Mouse (Mus musculus) c-Kit-positive CD71-positive TER-119-positive erythroid progenitor cells, embryonic 14.5 days (primary cell): ENCODE results near the gene Higd2a.
"Not testable (repeated sequence)": the region's sequence is repeated elsewhere in the genome, so short reads cannot be mapped to it uniquely, and the experiment has no call there.

Experiments
- DNase-seq: peaks from one replicate; pipeline ENCODE4 v3.0.0-alpha.2; 2013; ENCODE audit warnings: low spot score

Gene Higd2a

DNA sequence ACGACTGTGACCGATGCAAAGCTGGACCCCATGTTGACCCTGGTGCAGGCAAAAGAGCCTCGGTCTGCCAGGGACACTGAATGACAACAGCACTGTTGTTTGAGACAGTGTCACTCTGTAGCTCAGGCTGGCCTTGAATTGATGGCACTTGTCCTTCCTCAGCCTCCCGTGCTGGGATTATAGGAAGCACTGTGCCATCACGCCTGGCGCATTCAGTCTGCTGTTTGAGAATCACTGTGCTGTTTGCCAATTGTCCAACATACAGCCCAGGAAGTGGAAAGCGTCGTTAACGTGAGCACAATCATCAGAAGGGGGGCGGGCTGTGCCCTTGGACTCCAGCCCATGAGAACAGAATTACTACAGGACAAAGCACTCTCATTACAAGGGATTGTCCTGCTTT lies 7.9 kb upstream of the Higd2a start:
- no peak for DNase-seq

DNA sequence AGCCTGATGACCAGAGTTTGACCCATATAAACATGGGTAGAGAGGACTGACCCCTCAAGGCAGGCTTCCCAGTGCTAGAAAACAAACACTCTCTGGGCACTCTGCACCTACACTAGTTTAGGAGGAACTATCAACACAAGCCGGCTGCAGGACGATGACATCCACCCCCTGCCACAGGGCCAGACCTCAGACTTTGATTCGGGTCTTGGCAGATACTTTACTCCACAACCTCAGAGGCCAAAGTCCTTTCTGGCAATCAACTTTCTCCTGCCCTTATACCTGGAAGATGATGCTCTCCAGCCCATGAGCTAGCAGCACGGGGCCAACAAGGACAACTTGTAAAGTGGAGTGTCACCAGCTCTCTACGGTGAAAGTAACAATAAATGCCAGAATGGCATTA lies 7.1 kb upstream of the Higd2a start:
- no peak for DNase-seq

DNA sequence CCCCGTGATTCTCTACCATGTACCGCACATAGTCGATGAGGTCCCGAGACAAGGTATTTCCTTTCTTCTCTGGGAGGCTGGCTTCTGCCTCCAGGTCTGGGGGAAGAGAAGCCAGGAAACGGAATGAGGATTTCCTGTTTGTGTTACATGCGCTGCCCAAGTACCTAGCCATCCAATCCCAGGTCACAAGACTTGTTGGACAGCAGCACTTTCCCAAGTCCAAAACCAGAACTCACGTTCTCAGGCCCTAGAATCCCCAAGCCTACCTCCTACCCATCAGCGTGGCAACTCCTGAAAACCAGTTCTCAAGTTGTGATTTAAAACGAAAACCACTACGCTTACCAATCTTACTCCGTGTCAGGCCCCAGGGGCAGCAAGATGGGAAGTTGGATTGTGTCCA lies 4.2 kb upstream of the Higd2a start:
- no peak for DNase-seq

DNA sequence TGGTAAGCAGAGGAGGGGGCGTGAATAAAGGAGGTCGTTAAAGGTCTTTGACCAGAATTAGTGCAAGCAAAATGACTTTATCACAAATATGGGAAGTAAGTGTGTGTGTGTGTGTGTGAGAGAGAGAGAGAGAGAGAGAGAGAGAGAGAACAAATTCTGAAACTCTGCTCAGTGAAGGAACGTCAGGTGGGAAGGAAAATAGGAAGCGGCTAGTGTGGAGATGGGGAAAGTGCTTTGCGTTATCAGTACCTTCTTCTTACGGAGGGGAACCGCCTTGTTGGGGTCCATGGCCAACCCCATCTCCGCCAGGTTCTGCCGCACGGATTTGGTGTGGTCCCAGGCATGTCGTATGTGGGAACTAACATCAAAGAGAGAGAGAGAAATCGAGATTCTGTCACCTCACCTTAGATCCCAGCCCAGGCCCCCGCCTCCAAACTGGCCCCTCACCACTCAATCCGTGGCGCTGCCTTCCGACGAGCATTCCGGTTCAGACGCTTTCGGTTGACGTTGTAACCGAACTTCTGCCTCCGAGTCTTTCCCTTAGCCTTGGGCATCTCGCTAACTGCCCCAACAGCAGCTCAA lies 502 bp upstream of the Higd2a start:
- no peak for DNase-seq

DNA sequence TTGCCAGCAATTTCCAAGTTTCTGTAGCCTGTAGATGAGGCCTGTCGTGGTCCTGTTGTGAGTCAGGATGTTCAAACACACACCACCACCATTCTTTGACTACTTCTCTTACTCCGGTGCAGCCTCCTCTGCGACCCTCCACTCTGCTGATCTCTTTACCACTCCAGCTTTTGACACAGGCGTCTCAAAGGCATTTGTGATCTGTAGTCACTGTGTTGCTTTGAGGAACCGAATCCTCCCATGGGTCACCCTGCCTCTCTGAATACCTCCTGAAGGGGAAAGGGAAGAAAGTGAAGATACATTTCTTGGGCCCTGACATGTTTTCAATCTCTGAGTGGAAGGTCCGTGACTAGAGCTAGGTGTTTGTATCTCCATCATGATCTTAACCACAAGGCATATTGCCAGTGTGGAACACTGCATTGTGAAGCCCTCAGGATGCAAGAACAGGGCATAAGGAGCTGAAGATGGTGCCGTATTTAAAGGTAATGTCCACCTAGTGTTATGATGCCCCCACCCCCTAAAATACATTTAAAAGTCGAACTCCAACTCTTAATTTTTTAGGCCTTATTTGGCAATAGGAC lies 1.9 kb downstream of the Higd2a start:
- DNase-seq = no peak

DNA sequence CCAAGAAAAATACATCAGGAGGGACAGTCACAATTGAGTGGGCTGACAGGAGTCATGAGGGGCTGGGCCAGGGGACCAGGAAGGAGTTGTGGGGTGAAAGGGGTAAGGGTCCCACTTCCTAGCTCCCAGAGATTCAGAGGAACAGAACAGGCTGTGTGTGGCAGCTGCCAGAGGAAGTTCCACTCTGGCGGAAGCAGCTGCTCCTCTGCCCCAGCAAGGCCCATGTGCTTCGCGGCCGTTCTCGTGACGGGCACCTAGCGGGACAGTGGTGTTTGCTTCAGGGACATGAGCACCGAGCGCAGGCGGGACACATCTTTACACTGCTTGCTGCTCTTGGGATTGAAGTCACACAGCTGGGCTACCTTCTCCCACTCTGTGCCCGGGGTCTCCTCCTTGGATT lies 3.6 kb downstream of the Higd2a start:
- DNase-seq = no peak

DNA sequence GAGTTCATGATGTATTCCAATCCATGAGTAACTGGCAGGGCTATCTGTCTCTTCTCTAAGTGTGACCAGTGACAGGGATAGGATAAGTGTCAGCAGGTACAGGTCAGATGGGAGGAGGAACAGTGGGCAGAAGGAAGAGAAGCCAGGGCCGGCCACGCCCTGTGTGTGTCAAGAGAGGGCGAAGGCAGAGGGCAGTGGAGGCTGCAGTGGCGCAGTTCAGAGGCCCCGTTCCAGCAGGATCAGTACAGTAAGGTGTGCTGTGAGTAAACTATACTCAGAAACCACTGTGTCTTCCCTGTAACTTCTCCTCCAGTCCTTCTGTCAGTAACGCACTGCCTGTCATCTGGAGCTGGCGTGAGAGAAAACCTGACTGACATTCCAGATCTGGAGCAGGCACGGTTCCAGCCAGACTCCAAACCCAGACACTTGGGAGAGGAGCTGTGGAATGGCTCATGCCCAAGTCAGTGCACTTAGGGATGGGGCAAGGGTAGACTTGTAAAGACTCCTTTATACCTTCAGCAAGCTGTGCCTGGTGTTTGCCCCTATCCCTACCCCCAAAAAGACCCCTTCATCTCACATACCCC lies 6.2 kb downstream of the Higd2a start:
- no peak for DNase-seq

DNA sequence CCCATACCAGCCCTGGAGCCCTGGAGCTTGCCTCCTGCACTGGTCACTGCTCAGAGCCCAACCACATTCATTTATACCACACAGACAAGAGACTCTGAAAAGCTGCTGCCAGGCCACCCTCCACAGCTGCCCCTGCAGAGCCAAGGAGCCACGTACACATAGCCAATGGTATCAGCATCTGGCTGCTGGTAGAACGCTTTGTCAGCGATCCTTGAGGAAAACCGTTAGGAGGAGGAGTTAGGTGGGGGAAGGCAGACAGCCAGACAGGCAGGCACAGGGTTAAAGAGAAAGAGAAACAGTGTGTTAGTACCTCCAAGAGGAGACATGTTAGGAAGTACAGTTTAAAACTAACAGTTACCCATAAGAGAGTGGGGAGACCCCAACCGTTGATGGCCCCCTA lies 6.9 kb downstream of the Higd2a start:
- DNase-seq = no peak

DNA sequence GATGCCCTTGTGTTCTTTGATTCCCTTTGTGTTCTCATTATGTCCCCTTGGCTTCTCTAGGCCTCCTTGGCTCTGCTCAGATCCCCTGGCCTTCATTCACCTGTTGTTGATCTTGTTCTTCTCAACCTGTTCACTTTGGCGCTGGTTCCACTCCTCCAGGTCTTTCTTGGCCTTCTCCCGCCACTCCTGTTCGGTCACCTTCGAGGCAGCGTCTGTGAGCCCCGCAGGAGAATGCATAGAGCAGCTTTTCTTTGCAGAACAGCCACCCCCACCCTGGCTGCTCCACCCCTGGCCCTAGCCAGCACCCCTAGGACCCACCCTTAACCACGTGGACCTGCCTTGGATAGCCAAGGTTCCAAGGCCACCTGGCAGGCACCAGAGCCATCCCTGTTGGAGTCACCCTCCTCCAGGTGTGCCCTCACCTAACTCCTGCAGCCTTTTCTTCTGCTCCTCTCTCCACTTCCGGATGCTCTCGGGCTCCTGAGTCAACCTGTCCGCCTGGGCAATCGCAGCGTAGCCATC lies 8.7 kb downstream of the Higd2a start:
- no peak for DNase-seq

DNA sequence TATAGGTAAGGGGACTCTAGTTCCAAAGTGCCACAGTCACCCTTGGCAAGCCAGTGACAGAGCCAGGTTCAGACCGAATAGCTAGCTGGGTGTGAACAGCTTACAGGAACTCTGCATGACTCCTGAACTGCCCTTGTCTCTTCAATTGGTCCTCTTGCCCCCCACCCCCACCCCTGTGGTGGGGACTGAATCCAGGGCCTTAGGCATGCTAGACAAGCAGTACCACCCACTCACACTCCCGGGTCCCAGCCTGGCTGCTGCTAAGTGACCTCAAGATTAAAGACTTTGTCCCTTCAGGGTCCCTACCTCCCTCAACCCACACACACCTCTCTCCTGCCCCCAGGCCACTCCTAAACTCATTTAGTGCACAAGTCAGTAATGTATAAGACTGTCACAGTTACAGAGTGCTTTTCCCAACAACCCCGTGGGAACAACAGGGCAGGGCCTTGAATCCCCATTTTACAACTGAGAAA lies 12.7 kb downstream of the Higd2a start:
- DNase-seq = no peak

DNA sequence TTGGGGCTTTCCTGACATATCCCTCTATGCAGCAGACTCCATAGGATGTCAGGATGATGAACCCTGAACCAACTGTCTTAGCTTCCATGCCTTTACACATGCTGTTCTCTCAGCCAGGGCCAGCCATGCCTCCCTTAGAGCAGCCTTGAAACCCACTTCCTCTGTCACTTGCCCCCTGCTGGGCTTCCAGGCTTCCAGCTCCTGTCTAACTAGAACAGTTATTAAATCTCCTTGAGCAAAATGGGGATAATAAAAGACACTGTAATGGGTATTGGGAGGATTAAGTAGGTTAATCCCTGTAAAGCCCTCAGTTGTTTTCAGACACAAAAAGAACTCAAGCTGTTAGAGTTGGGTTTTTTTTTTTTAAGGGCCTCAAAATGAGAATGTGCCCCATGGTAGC lies 13.5 kb downstream of the Higd2a start:
- DNase-seq = no peak

DNA sequence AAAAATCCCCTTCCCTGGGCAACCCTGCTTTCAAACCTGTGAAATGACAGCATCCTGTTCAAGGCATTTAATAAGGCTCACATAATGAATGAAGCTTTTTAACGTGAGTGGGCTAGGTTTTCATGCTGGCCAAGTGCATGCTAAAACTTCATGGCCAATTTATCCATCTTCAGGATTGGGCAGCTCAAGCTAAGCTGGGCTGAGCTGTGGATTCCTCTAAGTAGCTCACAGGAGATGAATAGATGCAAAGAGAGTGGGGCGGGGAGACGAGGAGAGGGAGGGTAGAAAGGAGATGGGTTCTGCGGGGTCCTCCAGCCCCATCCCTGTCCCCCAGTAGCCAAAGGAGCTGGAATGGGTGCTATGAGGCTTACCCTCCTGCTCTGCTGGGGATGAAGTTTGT lies 14.2 kb downstream of the Higd2a start:
- DNase-seq = no peak

DNA sequence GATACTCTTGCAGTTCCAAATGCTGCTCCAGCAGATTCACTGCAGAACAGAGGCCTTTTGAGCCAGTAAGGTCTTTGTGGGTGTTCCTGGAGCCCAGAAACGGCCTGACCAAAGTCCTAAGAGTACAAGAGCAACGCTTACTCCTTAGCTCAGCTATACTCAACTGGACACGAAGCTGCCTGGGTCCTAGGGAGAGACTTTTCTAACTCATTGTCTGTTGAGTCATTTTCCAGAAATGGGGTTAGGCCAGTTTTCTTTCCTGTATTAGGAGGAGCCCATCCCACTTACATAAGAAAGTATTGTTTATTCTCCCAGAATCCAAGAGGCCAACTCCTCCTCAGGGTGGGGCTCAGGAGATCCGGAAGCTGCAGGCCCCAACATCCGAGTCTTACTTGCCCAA lies 15.4 kb downstream of the Higd2a start:
- no peak for DNase-seq

DNA sequence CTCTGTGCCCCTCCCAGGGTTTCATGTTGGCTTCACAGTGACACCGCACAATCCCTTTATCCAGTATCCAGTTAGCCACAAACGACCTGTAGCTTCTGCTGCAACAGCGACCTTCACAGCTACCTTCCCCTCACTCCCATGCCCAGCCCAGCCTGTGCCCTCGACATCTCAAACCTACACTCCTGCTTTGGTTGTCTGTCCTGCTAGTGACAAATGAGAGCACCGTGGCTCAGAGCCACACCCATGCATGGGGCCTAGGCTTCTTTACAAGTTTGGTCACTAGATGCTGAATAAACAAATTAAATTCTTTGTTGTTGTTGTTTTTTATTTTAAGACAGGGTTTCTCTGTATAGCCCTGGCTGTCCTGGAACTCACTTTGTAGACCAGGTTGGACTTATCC lies 17.2 kb downstream of the Higd2a start:
- DNase-seq = peak; percentile 34

DNA sequence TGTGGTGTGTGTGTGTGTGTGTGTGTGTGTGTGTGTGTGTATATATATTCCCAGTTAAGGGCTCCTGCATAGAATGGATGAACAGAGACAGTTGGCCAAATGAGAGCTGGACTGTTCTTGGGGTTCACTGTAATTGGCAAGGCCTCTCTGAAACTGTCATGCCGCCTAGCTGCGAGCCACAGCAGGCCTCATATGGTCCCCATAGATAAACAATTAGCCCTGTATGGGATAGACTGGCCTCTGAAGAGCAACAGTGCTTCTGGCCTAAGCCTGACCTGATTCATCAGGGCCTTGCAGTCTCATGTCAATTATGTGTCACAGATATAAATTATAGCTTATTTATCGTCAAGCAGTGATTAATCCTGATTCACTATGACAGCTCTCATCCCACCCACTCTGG lies 18.0 kb downstream of the Higd2a start:
- peak; percentile 57 for DNase-seq

DNA sequence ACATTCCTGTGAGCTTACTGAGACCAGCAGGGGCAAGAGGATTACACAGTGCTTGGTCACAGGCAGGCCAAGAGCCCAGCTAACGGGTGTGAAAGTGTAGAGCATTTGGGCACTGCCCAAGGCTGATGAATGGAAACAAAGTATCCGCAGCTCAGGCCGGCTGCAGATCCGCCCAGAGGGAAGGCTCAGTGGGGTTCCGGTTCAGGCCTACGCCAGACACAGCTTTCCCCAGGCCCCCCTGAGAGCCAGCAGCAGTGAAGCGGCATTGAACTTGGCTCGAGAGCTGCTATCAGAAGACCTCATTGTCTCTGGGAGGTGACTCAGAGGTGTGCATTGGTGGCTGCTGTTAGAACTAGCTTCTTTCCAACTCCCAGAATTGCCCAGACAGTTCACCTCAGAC lies 18.7 kb downstream of the Higd2a start:
- no peak for DNase-seq

DNA sequence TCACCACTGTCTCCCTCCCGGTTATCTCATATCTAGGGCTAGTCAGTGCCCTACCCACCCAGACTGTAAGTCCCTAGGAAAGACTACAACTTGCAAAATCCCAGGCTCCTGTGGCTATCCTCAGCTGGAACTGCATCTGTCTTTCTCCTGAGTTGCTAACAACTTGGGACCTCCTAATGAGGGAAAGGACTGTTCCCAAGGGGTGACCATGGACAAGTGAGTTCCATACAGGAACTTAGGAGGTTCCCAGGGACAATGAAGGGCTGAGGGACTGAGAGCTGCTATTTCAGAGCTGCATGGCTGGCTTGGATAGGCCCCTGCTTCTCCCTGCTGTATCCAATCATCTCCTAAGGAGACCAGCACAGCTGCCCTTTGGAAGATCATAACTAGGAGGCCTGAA lies 19.3 kb downstream of the Higd2a start:
- no peak for DNase-seq

DNA sequence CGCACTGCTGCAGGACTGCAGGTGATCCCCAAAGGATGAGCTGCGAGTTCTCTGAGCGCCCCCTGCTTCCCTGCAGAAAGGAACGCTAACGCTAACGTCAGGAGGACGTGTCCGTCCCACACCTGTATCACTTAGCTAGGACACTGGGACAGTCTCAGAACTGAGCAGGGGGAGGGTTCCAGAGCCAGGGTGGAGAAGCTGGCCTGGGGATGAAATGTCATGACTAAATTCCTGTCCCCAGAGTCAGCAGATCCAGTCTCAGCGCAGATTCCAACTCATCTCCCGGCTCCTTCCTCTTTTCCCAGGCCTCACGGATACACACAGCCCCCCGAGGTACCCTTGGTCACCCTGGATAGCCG lies 20.6 kb downstream of the Higd2a start:
- DNase-seq = peak; percentile 26

DNA sequence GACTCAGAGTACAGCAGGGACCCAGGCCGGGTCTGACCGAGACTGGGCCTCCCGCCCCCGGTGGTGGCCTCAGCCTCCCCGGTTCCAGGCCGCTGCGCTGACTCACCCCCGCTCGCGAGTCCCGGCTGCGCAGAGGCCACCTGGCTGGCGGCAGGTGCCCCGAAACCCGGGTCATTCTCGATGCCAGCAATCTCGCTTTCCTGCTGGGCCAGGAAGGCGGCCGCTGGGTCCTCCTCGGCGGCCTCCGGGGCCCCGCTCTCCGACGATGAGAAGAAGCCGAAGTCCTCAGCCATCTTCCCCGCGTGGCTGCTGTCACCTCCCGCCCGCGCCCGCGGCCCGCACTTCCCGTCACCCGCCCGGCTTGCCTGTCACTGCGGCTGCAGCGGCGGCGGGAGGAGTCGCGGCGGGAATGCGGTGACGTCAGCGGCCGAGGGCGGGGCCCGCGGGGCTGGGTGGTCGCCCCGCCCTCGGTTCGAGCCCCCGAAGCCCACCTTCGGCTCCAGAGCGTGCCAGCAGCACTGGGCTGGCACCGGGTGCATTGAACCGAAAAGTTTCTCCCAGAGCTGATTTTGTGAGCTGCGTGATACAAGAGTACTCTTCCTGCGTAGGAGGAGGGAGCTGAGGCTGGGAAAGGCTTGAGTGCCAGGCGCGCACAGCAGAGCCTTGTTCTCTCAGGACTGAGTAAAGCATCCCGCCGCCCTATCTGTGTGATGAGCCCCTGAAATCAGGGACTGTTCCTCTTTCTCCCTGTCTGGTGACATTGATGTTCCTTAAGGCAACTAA lies 21.2 kb downstream of the Higd2a start, which contains the start of gene Cltb:
TSS of gene Cltb (minus strand) at position 373 of the 783 bp plus-strand sequence.
- peak; percentile 68 for DNase-seq

DNA sequence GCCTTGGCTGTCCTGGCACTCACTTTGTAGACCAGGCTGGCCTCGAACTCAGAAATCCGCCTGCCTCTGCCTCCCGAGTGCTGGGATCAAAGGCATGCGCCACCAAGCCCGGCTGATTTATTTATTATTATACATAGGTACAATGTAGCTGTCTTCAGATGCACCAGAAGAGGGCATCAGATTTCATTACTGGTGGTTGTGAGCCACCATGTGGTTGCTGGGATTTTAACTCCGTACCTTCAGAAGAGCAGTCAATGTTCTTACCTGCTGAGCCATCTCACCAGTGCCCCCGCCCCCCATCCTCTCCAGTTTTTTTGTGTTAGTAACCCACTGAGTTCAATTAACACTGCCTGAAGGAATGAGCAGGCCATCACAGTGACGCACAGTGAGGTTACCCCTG lies 23.1 kb downstream of the Higd2a start:
- DNase-seq = not testable (repeated sequence)

DNA sequence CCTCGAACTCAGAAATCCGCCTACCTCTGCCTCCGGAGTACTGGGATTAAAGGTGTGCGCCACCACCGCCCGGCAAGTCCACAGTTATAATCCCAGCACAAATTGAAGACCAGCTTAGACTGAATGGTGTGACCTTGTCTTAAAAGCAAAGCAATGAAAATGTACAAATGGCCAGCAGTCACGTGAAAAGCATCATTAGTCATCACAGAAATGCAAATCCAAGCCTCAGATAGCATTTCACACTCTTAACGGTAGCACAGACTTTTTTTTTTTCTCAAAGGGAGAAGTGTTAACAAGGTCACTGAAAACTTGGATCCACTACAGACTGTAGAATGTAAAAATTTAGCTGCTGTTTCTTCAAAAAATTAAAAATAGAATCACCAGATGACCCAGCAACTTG lies 26.3 kb downstream of the Higd2a start:
- no peak for DNase-seq

DNA sequence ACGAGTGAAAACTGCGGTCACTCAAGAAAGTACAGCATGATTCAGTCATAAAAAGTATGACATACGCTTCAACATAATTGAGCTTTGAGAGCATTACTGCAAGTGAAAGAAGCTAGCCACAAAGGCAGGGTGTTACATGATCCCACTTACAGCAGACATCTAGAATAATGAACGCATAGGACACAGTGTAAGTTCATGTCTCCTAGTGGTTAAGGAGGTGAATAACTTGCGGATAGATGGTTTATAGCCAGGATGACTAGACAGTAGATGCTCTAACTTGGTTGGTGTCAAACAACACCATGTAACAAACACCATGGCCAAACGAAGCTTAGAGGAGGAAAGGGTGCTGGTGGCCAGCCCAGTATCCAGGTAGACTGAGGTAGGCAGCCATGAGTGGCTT lies 27.0 kb downstream of the Higd2a start:
- no peak for DNase-seq
